Comparison of ENCODE assay signal across 13 mouse cellular contexts in the genomic region with DNA sequence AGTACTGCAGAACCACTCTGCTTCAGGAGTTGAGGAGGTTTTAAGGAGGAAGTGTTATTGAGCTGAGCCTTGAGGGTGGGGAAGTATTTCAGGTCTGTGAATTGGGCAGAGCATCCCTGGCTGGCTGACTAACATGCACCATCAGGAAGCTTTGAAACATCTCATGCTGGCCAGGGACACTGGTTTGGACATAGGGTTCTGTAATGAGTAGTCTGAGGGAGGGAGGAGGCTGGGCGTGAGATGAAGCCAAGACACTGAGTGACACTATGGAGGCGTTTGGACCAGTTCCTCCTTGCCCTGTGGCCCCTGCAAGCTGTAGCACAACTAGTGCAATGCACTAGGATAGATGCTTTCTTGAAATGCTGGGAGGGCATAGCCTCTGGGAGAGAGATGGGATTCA. TPM values are rescaled to one million over a fixed set of nuclear protein-coding genes. Genes with fewer than 3 reads are reported as not detected.
A peak's percentile ranks its signal among the peaks of the same experiment; 100 is the strongest.
DNase-seq lines count a peak whose midpoint lies in the region; ATAC-seq and TF ChIP-seq lines count a peak whose summit lies in the region.
"Had no signal": no experiment of that assay in that cellular context is flagged by ENCODE, and none has a peak within 500 bp of the region (broad histone marks: within the 10 kb centered on the region; RNA-seq: fewer than 3 reads in every experiment).

No protein-coding gene starts in this region.

- TF ChIP-seq POLR2A in olfactory bulb, adult 2 months (IDR thresholded peaks at IDR 0.05; ENCODE audit: insufficient read depth, low read depth, low read length), result no peak

- WGBS in hindbrain, embryonic 10.5 days, result 63% methylated on average over 2 of the region's 2 CpGs
- 87% methylated on average over 2 of the region's 2 CpGs for WGBS in hindbrain, embryonic 11.5 days
- 66% methylated on average over 2 of the region's 2 CpGs for WGBS in hindbrain, embryonic 12.5 days
- WGBS in midbrain, embryonic 11.5 days, result 45% methylated on average over 2 of the region's 2 CpGs
- WGBS in olfactory bulb, adult 2 months, result 54% methylated on average over 2 of the region's 2 CpGs

- no peak for ATAC-seq in hindbrain, embryonic 11.5 days (ENCODE audit: low FRiP score)
- ATAC-seq in hindbrain, embryonic 12.5 days (ENCODE audit: low FRiP score), result no peak
- ATAC-seq in midbrain, embryonic 11.5 days (ENCODE audit: low FRiP score), result no peak
- ATAC-seq: liver, postnatal 0 days had no signal

- peak overlapping the region; percentile 82 for H3K27ac ChIP-seq in hindbrain, embryonic 10.5 days
- no peak overlapping the region for H3K27ac ChIP-seq in hindbrain, embryonic 11.5 days (ENCODE audit: low read depth, low read length)
- H3K27ac ChIP-seq in hindbrain, embryonic 12.5 days, result peak overlapping the region; percentile 92; the same call in 1 of the 2 replicates
- 0 out of 2 replicates have a peak overlapping the region, but pooled peaks have one; percentile 23 for H3K27ac ChIP-seq in midbrain, embryonic 11.5 days (ENCODE audit: low read depth, low read length)
- peak overlapping the region; percentile 12; the same call in 1 of the 2 replicates for H3K27ac ChIP-seq in olfactory bulb, adult 2 months (ENCODE audit: insufficient read depth, low read depth, low read length)
- H3K27ac ChIP-seq: embryonic facial prominence, embryonic 13.5 days; gastrocnemius, adult 2 months had no signal

- H3K9ac ChIP-seq in hindbrain, embryonic 11.5 days (ENCODE audit: low read depth, low read length), result no peak overlapping the region
- H3K9ac ChIP-seq in hindbrain, embryonic 12.5 days, result no peak overlapping the region
- H3K9ac ChIP-seq in midbrain, embryonic 11.5 days (ENCODE audit: low read length), result no peak overlapping the region
- H3K9ac ChIP-seq: embryonic facial prominence, embryonic 13.5 days; liver, postnatal 0 days had no signal

- peaks cover 6% of the 10 kb centered on the region for H3K36me3 ChIP-seq in hindbrain, embryonic 10.5 days
- H3K36me3 ChIP-seq in hindbrain, embryonic 11.5 days (ENCODE audit: control insufficient read depth, insufficient read depth, low read length), result no peaks in the 10 kb centered on the region
- peaks cover 6% of the 10 kb centered on the region; the same call in 1 of the 2 replicates for H3K36me3 ChIP-seq in hindbrain, embryonic 12.5 days
- H3K36me3 ChIP-seq in midbrain, embryonic 11.5 days (ENCODE audit: control insufficient read depth, insufficient read depth, low read length), result peaks cover 2% of the 10 kb centered on the region; the same call in 1 of the 2 replicates
- H3K36me3 ChIP-seq: embryonic facial prominence, embryonic 13.5 days; G1E had no signal

- peaks cover 30% of the 10 kb centered on the region for H3K27me3 ChIP-seq in hindbrain, embryonic 10.5 days (ENCODE audit: insufficient read depth, poor library complexity, severe bottlenecking)
- no peaks in the 10 kb centered on the region for H3K27me3 ChIP-seq in hindbrain, embryonic 11.5 days (ENCODE audit: control insufficient read depth, insufficient read depth, low read length)
- peaks cover 6% of the 10 kb centered on the region; the same call in 1 of the 2 replicates for H3K27me3 ChIP-seq in hindbrain, embryonic 12.5 days
- no peaks in the 10 kb centered on the region for H3K27me3 ChIP-seq in midbrain, embryonic 11.5 days (ENCODE audit: control insufficient read depth, insufficient read depth, low read length)

- H3K4me2 ChIP-seq in hindbrain, embryonic 11.5 days (replicated peaks; ENCODE audit: low read depth, low read length), result no peak overlapping the region
- H3K4me2 ChIP-seq in hindbrain, embryonic 12.5 days (replicated peaks), result peak overlapping the region; percentile 83; the same call in 1 of the 2 replicates
- H3K4me2 ChIP-seq in midbrain, embryonic 11.5 days, result peak overlapping the region; percentile 19; the same call in 1 of the 2 replicates
- H3K4me2 ChIP-seq: embryonic facial prominence, embryonic 13.5 days had no signal

- no peaks in the 10 kb centered on the region for H3K9me3 ChIP-seq in hindbrain, embryonic 10.5 days
- no peaks in the 10 kb centered on the region for H3K9me3 ChIP-seq in hindbrain, embryonic 11.5 days (ENCODE audit: control insufficient read depth, low read length)
- H3K9me3 ChIP-seq in hindbrain, embryonic 12.5 days (replicated peaks), result no peaks in the 10 kb centered on the region
- H3K9me3 ChIP-seq in midbrain, embryonic 11.5 days (ENCODE audit: control insufficient read depth, low read length), result no peaks in the 10 kb centered on the region
- H3K9me3 ChIP-seq: embryonic facial prominence, embryonic 13.5 days had no signal

- H3K4me1 ChIP-seq in hindbrain, embryonic 10.5 days (replicated peaks), result peaks cover 99% of the 10 kb centered on the region
- H3K4me1 ChIP-seq in hindbrain, embryonic 11.5 days (replicated peaks; ENCODE audit: control insufficient read depth, insufficient read depth, low read length), result peaks cover 26% of the 10 kb centered on the region
- H3K4me1 ChIP-seq in hindbrain, embryonic 12.5 days, result peaks cover 85% of the 10 kb centered on the region
- peaks cover 78% of the 10 kb centered on the region for H3K4me1 ChIP-seq in midbrain, embryonic 11.5 days (ENCODE audit: control insufficient read depth, insufficient read depth, low read length)
- peaks cover 18% of the 10 kb centered on the region for H3K4me1 ChIP-seq in olfactory bulb, adult 2 months (ENCODE audit: control insufficient read depth, insufficient read depth, low read length)

- DNase-seq in hindbrain, embryonic 10.5 days (ENCODE audit: low spot score), result no peak
- no peak for DNase-seq in hindbrain, embryonic 11.5 days (ENCODE audit: low spot score)
- DNase-seq in midbrain, embryonic 11.5 days (ENCODE audit: low spot score, missing footprints), result no peak
- no peak for DNase-seq in adrenal gland, postnatal 36 days
- no peak for DNase-seq in heart, adult 8-10 months (ENCODE audit: low spot score)
- DNase-seq: gastrocnemius, adult 2 months; heart, adult 18-20 months; liver, postnatal 0 days had no signal

- H3K4me3 ChIP-seq in hindbrain, embryonic 10.5 days, result 0 out of 2 replicates have a peak overlapping the region, but pooled peaks have one; percentile 2
- H3K4me3 ChIP-seq in hindbrain, embryonic 11.5 days (ENCODE audit: low read depth, low read length), result no peak overlapping the region
- H3K4me3 ChIP-seq in hindbrain, embryonic 12.5 days, result no peak overlapping the region
- H3K4me3 ChIP-seq in midbrain, embryonic 11.5 days (ENCODE audit: low read depth, low read length), result no peak overlapping the region
- H3K4me3 ChIP-seq in olfactory bulb, adult 2 months (ENCODE audit: insufficient read depth, low read depth, low read length), result no peak overlapping the region
- H3K4me3 ChIP-seq: embryonic facial prominence, embryonic 13.5 days; gastrocnemius, adult 2 months had no signal

- TF ChIP-seq CTCF in olfactory bulb, adult 2 months (IDR thresholded peaks at IDR 0.05; ENCODE audit: insufficient read depth, low read depth, low read length), result no peak

RNA-seq across cellular contexts. Expression of a gene that starts 5.4 kb away (rescaled TPM):
- 52.4 and 69.5 TPM in 2 replicates for polyA plus RNA-seq in hindbrain, embryonic 10.5 days (2016; fragmentation: Nextera tagmentation; extraction: Ambion mirVana)
- polyA plus RNA-seq in hindbrain, embryonic 11.5 days (2014; fragmentation: Nextera tagmentation; extraction: Ambion mirVana), result 31.8 and 40.5 TPM in 2 replicates
- polyA plus RNA-seq in hindbrain, embryonic 12.5 days (2016; fragmentation: Nextera tagmentation; extraction: Ambion mirVana), result 55.6 and 55.7 TPM in 2 replicates
- polyA plus RNA-seq in midbrain, embryonic 11.5 days (2014; fragmentation: Nextera tagmentation; extraction: Ambion mirVana), result 44.1 and 54.4 TPM in 2 replicates
- not detected in 2 replicates for polyA plus RNA-seq in olfactory bulb, adult 2 months (2012; ENCODE audit: insufficient read depth, insufficient read length, low replicate concordance, missing spikeins)
- total RNA-seq in adrenal gland, postnatal 36 days (2021), result 1 to 10 TPM; 5.0 to 7.4 TPM
- total RNA-seq in heart, adult 8-10 months (2022), result 1 to 10 TPM; 7.7 to 9.5 (median 8.7) TPM
- total RNA-seq: common myeloid progenitor, adult 5-6 weeks had no signal
- polyA plus RNA-seq: G1E had no signal

Comparison
In these comparisons a context has a peak if more than half of its experiments do, and no peak if none do; other contexts are left out.
1. RNA of a gene that starts 5.4 kb away (polyA plus RNA-seq): 52.4 to 69.5 TPM in hindbrain, embryonic 10.5 days, 55.6 to 55.7 TPM in hindbrain, embryonic 12.5 days, 44.1 to 54.4 TPM in midbrain, embryonic 11.5 days and 31.8 to 40.5 TPM in hindbrain, embryonic 11.5 days; not detected in olfactory bulb, adult 2 months; every median in the first group is over 10 times any median in the second.